Comparison of ENCODE assay signal across 21 mouse cellular contexts in the genomic region with DNA sequence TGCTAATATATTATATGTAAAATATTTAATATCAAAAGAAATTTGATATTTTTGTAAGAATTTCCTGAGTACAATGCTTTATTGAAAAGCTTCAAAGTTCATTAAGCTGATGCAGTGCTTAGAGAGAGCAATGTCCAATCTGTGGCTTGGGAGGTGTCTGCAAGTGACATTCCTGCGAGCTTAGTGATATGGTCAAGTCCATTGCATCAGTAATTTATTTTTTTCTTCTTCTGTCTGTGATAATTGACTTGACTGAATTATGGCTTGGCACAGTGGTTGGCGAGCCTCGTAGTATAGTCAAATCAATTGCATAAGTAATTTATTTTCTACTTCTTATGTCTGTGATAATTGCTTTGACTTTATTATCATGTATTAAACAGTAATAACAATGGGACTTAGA. TPM values are rescaled to one million over a fixed set of nuclear protein-coding genes. Genes with fewer than 3 reads are reported as not detected.
"Had no signal": no experiment of that assay in that cellular context is flagged by ENCODE, and none has a peak within 500 bp of the region (broad histone marks: within the 10 kb centered on the region; RNA-seq: fewer than 3 reads in every experiment).

No protein-coding gene starts in this region.

- H3K9me3 ChIP-seq: neural tube, embryonic 12.5 days; neural tube, embryonic 13.5 days; neural tube, embryonic 15.5 days; stomach, embryonic 15.5 days had no signal

- H3K4me2 ChIP-seq: neural tube, embryonic 12.5 days; neural tube, embryonic 13.5 days; neural tube, embryonic 15.5 days; stomach, embryonic 15.5 days had no signal

- H3K4me1 ChIP-seq: neural tube, embryonic 12.5 days; neural tube, embryonic 13.5 days; neural tube, embryonic 15.5 days; stomach, embryonic 15.5 days had no signal

- H3K36me3 ChIP-seq: neural tube, embryonic 12.5 days; neural tube, embryonic 13.5 days; neural tube, embryonic 15.5 days; stomach, embryonic 15.5 days had no signal

- H3K27me3 ChIP-seq: neural tube, embryonic 12.5 days; neural tube, embryonic 13.5 days; neural tube, embryonic 15.5 days; stomach, embryonic 15.5 days had no signal

- H3K4me3 ChIP-seq: neural tube, embryonic 12.5 days; neural tube, embryonic 13.5 days; neural tube, embryonic 15.5 days; stomach, embryonic 15.5 days had no signal

- H3K27ac ChIP-seq: neural tube, embryonic 12.5 days; neural tube, embryonic 13.5 days; neural tube, embryonic 15.5 days; stomach, embryonic 15.5 days; stomach, postnatal 0 days had no signal

- DNase-seq: retina, postnatal 1 day; right cerebral cortex, adult 18-20 months; right cerebral cortex, postnatal 14 days; right cerebral cortex, postnatal 25 days; right cerebral cortex, postnatal 4 days; spleen, adult 18-20 months; thymus, adult 18-20 months; thymus, adult 2 months; thymus, postnatal 14 days; thymus, postnatal 25 days; thymus, postnatal 36 days; thymus, postnatal 4 days had no signal

- H3K9ac ChIP-seq: neural tube, embryonic 12.5 days; neural tube, embryonic 13.5 days; neural tube, embryonic 15.5 days; stomach, embryonic 15.5 days had no signal

RNA-seq across cellular contexts. Expression of a gene that starts 15.9 kb away (rescaled TPM):
- polyA plus RNA-seq: neural tube, embryonic 12.5 days; neural tube, embryonic 13.5 days; neural tube, embryonic 14.5 days; neural tube, embryonic 15.5 days; spleen, adult 2 months; testis, adult 2 months had no signal

RNA-seq across cellular contexts. Expression of a gene that starts 49.1 kb away (rescaled TPM):
- total RNA-seq: neutrophil, adult 5-6 weeks had no signal
- polyA plus RNA-seq: spleen, adult 2 months; testis, adult 2 months had no signal
